Mouse (Mus musculus) mature B cell (primary cell): Measurements from ENCODE around the gene Sigirr.

Experiments
- in situ Hi-C: fragments of 300-500 bp; cut with MboI; formaldehyde crosslinking; loops from 2 replicates; pipeline ENCODE4 v1.14.3; 2019

Sigirr gene

DNA sequence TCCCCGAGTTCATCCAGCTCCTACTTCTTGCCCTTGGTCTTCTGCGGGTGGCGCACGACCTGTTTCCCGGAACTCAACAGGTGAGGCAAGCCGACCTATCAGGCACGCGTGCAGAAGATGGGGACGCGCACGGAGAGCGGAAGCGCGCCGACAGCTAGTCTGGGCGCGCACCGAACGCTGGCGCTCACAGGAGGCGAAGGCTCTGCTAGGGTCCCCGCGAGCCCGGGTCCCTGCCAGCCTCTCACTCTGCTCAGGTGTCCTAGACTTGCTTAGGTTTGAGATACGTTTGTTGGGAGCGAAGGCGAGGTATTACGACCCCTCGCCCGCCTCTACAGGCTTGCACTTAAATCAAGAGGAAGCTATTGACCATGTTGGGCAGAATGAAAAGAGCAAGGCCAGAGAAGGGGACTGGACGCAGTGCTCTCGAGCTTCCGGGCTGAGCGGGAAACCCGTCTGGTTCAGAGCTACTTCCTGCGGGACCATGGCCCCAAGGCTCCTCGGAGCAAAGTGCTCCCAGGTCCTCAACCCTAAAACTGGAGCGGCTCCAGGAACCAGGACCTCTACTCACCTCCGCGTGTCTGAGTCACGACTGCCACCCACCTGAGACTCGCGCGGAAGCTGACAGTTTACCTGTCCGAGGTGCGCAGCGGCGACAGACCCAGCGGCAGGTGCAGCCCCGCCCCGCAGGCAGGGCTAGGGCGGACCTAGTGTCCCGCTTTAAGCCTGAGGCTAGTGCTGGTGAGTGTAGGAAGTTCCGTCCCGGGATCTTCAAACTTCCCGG, at the start of gene Sigirr:
Sigirr (minus strand) TSS at position 662 of the 781 bp plus-strand sequence.
- in situ Hi-C loops: no loop called here

DNA sequence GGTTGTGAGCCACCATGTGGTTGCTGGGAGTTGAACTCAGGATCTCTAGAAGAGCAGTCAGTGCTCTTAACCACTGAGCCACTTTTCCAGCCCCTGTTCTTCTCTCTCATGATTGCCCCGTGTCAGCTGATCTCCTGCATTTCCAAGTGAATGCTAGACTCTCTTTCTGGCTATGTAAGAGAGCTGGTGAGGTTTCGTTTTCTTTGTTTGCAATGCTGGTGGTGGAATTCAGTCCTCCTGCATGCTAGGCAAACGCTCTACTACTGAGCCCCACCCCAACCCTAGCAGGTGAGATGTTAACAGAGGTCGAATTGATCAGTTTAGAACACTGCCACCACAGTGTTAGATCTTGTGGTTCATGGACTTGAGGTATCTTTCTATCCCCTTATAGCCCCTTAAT, 48.3 kb upstream of the Sigirr start:
- in situ Hi-C loops: no loop called here

DNA sequence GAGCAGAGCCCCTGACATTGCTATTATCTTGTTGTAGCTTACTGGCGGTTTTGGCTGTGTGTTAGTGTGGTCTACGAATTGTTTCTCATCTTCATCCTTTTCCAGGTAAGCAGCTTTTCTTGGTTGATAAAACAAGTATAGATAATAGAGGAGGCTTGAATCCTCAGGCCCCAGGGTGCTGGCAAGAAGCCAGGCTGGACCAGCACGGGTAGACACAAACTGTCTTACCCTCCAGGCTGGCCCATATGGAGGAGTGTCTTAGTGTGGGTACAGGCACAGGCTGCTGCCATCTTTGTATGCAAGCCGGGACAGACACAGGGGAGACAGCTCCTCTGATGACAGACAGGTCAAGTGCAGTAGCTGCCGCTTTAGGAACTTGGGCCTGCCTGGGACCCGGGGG, 46.7 kb upstream of the Sigirr start:
- in situ Hi-C loops: no loop called here

DNA sequence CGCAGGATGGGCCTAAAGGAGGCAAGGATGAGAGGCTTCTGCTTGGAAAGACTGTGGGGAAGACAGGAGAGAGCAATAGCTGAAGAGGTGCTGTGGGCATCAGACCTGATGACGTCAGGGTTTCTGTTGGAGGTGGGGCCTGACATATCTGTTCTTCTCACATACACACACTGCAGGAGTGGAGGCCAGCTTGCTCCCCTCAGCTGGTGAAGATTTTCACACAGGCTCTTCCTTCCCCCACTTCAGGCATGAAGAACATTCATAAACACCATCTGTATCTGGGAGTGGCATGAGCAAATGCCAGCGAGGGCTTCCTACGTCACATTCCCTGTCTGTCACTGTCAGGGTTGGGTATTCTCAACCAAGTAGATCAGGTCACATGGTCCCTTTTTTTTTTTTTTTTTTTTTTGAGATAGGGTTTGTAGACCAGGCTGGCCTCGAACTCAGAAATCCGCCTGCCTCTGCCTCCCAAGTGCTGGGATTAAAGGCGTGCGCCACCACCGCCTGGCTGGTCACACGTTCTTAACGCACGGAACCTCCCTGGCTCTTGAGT, 45.7 kb upstream of the Sigirr start:
- in situ Hi-C loops: no loop called here

DNA sequence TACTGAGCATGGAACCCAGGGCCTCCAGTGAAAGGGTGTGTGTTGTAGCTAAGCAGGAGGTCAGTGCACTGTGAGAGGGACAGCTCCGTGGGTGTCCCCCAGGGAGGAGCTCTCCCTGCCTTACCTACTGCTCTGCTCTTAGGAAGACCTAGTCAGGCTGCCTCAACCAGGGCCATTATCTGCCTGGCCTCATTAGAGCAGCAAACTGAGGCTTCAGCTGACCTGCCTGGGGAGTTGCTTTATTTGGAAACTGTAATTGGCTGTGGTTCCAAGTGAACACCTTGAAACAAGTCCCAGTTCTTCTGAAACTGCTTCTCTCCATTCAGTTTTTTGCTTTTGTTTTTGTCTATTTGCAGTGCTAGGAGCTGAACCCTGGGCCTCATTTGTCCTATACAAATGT, 45.0 kb upstream of the Sigirr start:
- in situ Hi-C loops: no loop called here

DNA sequence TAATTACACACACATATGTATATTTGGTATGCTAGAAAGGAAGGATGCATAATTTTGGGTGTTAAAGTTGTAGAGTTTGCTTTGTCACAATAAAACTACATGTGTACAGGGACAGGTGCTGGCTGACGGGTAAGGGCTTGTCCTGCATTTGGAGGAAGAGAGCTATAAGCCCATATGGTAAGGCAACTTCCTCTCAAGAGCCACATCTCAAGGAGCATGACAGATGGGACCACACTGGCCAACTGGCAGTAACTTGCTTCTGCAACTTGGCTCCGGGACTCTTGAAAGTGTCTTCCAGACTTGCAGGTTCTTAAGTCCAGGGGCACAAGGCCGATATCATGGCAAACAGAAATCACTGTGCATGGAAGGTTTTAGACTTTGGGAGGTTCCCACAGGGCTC, 44.3 kb upstream of the Sigirr start:
- in situ Hi-C loops: no loop called here

DNA sequence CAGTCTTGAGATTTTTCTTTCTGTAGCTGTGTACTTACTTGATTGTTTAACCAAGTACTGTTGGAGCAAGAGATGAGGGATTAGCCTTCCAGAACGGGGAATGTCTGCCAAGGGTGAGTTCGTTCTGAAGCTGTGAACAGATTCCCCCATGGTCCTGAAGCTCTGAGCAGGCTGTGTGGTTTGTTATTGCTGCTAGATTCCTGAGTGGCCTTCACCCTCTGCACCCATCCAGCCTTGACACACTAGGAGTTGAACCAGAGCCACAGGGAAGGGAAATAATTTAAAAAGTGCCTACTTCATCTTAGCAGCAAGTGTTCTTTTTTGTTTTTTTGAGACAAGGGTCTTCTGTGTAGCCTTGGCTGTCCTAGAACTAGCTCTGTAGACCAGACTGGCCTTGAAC, 43.5 kb upstream of the Sigirr start:
- in situ Hi-C loops: no loop called here

DNA sequence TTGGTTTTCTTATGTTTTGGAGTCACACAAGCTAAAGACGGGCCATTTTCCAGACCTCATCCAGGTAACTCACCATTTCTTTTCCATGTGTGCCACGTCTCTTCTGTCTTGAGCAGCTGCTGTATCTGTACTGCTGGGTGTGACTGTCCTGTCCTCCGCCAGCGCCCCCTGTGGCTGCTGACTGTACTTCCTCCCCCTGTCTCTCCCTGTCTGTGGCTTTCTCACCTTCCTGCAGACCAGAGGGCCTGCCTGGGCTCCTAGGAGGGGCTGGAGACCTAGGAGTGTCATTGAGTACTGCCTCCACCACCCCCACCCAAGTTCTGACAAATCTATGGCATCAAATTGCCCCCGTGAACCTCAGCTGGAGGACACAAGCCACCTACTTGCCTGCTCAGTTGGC, 42.7 kb upstream of the Sigirr start:
- in situ Hi-C loops: no loop called here

DNA sequence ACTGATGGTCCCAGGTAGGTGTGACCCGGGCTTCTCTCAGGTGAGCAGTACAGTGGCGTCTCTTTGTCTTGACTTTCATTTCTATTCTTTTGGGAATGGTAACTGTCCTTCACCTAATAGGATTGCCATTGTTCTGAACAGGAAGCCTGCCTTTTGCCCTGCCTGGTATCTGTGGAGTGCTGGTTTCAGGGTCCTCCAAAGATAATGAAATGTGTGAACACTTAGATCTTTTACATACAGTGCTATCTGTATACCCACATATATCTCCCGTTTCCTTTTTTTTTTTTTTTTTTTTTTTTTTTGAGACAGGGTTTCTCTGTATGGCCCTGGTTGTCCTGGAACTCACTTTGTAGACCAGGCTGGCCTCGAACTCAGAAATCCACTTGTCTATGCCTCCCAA, 41.0 kb upstream of the Sigirr start:
- in situ Hi-C loops: no loop called here

DNA sequence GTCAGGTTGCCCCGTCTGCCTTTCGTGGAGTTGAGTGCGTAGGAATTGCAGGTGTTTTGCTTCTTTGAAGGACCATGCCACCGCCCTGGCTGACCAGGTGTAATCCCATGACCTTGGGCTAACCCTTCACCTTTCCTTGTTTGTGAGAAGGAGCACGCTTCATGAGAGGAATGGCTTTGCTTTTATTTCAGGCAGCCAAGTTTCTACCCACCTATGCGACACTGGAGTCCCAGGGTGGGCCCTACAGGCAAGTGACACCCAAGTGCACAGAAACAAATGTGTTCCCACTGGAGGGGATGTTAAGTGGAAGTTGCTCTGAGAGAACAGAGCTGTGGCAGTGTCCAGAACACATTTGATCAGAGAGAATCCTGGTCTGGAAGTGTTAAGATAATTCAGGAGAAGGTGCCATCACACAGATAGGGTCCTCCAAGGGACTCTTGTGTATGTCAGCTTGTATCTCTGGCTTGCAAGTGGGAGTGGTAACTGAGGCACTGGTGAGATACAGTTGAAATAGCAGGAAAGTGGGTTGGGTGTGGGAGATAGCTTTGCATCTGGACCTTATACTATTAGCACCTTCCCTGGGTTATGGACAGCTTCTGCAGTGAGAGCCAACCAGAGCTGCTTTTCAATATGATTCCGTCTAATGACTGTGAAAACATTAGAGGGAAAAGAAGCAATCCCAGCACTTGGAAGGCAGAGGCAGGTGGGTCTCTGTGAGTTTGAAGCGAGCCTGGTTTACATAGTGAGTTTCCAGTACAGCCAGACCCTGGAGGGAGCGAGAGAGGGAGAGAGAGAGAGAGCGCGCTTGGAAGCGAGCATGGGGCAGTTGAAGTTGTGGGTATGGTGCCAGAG, 31.8 kb upstream of the Sigirr start:
- in situ Hi-C loops: no loop called here

DNA sequence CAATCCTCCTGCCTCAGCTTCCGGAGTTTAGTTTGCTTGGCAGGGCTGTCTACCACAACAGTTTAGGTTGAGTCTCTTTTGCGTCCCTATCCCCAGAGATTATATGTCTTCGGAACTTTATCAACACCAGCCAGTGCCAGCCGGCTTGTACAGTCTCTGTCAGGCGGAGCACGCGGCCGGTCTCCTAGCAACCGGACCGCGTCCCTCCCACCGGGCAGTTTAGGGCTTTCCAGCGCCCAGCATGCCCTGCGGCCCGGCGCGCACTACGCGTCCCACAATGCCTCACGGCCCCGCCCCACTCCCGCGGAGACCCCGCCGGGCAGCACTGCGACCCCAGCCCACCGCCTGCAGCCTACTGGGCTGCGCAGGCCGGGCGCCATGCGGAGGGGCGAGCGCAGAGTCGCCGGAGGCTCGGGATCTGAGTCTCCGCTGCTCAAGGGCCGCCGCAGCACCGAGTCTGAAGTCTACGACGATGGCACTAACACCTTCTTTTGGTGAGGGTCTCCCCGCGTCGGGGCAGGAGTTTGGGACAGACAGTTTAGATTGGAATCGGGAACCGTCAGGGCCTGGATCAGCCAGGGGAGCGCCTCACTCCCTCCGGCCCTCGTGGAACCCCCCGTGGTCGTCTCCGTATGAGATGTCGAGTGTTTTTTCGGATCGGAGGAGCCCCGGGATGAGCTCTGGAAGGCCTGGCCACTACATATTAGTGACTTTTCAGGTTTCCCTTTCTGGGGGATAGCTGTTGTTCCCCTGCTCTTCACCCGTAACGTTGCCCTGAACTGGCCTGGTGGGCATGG, 30.9 kb upstream of the Sigirr start:
- in situ Hi-C loops: no loop called here

DNA sequence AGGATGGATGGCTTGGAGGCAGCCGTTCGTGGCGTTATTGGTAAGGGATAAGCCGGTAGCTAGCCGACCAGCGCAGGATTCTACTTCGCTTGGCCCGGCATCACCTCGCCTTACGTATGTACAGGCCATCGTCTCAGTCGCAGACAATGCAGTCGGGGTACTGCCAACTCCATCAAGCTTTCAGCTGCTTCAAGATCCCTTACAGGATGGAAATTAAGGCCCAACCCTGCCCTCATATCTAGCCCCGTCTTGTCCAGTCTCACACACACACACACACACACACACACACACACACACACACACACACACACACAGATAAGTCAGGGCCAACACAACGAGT, 23.1 kb upstream of the Sigirr start:
- in situ Hi-C loops: no loop called here

DNA sequence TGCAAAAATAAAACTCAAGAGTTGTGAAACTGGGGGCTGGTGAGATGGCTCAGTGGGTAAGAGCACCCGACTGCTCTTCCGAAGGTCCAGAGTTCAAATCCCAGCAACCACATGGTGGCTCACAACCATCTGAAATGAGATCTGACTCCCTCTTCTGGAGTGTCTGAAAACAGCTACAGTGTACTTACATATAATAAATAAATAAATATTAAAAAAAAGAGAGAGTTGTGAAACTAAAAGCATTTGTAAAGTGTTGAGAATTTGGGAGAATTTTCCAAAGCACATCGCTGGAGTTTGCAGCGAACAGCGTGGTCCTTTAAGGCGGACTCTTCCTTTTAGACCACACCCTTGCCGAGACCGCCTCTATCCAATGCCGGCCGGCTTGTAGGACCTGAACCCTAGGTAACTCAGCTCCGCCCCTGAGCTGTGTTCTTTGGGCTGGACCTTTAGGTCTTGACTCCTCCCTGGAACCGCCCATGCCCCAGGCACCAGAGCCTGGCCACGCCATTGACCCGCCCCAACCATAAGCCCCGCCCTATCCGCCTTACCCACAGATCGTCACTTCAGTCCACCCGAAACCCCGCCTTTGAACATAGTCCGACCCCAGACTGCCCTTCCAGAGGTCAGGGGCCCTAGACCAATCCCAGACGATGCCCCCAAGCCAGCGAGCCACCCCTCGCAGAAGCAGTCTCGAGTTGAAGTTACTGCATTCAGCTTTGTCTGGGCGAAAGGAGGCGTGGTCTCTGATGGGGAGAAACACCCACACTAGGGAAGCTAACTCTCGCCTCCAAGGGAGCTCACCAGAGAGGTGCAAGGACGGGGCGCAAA, 22.5 kb upstream of the Sigirr start:
- in situ Hi-C loops: no loop called here

DNA sequence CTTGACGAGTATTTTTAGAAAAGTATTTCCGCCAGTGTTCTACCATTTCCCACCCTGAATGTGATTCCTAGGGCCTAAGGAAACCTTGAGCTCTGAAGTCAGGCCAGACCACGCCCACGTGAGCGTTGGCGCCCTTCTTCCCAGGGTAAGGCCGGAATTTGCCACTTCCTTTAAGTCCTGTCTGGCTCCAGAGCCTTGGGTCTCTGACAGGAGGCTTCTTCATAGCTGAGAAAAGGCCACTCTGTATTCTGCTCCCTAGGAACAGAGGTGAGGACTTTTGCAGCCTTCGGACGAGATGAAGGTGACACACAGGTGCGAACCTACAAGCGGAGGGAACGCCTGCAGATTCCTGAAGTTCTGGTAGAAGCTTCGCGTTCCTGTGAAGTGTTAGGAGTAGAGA, 21.9 kb upstream of the Sigirr start, which contains the start of gene Ptdss2:
Ptdss2 (plus strand) TSS at position 138 of the 400 bp plus-strand sequence.
- in situ Hi-C loops: no loop called here

DNA sequence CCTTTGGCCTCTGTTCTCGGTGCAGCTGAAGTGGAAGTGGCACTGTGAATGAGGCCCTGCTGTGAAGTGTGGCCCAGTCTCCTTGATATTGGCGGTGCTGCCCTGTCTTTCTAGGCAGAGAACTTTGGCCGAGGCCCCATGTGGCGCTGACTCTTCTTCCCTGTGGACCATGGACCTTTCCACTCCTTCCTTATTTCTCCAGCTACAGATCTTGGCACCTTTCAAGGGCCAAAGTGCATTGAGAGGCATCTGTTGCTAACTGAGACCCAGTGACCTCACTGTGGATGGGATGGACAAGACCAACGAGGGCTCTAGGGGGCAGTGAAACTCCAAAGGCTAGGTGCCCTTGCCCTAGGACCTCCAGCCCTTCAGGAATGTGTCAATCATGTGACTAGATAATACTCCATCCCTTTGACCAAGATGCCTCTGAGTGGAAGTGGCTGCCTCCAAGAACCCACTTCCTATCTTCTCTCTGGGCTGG, 20.7 kb upstream of the Sigirr start:
- in situ Hi-C loops: no loop called here

DNA sequence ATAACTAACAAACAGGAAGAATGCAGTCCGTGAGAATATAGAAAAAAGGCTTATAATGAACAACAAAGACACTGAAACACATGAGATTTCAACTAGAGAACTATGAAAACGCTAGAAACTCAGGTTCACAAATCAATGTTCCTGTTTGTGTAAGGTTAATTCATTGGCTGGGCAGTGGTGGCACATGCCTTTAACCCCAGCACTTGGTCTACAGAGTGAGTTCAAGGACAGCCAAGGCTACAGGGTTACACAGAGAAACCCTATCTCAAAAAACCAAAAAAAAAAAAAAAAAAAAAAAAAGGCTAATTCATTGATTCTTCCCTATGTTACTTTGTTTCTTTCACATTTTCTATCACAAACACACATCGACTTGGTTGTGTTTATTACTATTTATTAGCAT, 20.2 kb upstream of the Sigirr start:
- in situ Hi-C loops: no loop called here

DNA sequence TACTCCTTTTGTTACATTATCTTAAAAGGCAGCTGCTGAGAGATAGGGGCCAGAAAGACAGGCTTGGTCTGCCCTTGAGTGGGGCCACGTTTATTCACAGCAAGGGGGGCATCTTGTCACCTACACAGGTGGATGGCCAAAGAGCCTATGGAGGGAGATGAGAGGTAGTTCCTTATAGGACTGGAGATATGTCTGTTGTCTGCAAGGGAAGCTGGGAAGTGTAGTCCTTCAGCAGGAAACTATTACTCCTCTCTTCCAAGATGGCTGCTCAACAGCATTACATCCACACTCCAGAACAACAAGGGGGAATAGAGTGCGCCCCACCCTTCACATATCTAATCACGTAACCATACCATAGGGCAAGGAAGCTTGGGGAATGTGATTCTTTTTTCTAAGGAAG, 19.1 kb upstream of the Sigirr start:
- in situ Hi-C loops: no loop called here

DNA sequence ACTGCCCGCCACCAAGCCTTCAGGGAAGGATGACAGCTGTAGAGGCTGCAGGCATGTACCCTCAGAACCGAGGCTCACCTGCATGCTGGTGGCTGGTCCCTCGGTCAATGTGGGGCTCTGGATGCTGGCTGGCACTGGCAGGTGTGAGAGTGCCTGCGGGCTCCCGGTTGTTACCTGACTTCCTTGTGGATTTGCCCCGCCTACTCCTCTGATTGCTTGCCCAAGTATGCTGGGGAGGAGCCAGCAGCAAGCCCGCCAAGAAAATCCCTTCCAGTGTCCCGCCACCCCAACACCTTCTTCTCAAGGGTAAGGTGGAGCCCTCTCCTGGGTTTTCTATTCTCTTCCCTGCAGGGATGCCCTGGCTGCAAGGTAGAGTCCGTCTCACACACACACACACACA, 17.3 kb upstream of the Sigirr start, which contains the start of gene Ano9:
Ano9 (minus strand) TSS at position 171 of the 400 bp plus-strand sequence.
- in situ Hi-C loops: no loop called here

DNA sequence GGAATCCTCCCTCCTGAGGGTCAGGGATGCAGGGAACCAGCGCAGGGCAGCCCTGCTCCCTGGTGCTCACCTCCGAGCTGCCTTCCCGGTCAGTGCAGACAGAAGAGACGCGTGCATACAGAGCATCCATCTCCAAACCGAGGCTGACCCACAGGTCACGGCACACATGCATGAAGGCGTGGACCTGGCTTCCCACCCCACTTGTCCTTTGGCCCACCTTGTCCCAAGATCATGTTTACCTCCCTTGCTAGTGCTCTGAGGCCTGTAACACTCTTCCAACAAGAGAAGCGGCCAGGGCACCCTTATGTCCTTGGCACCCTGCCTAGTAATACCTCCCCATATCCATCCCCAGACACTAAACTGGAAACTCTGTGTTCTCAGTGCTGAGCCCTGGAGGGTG, 15.5 kb upstream of the Sigirr start:
- in situ Hi-C loops: no loop called here

DNA sequence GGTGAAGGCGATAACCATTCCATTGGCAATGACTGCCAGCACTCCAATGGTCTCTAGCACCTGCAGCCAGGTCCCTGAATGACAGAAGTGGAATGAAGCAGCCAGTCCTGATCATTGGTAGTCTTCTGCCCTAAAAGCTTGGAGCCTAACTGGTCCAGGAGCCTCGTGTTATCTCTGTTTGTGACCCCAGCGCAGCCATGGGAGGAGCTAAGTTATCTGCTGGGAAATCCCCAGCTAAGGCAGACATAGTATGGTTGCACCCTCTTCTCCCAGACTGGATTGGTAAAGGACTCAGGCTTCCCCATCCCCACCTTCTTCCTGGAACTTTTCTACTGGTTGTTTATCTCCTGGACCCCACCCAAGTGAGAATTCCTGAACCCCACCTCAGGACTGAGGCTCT, 2.8 kb upstream of the Sigirr start:
- in situ Hi-C loops: no loop called here

DNA sequence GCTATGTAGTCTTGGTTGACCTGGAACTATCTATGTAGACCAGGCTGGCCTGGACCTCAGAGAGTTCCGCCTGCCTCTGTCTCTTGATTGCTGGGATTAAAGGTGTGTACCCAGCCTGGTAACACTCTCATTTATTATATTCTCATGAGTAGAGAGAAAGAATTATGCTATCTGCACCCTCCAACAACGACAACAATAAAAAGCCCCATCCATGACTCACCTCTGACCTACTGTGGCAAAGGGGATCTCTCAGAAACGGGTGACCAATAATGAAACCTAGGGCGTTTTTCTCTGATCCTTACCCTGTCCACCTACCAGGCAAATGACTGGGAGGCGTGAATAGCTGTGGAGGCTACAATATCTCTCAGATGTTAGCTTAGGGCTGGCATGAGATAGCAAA, 3.2 kb downstream of the Sigirr start:
- in situ Hi-C loops: no loop called here
